Mouse (Mus musculus) C2C12 (cell line): ENCODE data around the gene 2310061I04Rik.

ENCODE experiments used
- CEBPB ChIP-seq: IDR thresholded peaks from one replicate; pipeline ENCODE4 v1.6.1; 2011; ENCODE audit warnings: low read depth, mild to moderate bottlenecking, control low read depth, moderate library complexity
- CTCF ChIP-seq: IDR thresholded peaks from one replicate; pipeline ENCODE4 v1.5.1; 2011; ENCODE audit not compliant: control insufficient read depth, insufficient read depth, insufficient read length
- MAX ChIP-seq: IDR thresholded peaks from one replicate; pipeline ENCODE4 v1.6.1; 2011; ENCODE audit warnings: mild to moderate bottlenecking, control low read depth
- MYOG ChIP-seq: IDR thresholded peaks from one replicate; pipeline ENCODE4 v1.6.1; 2011; ENCODE audit not compliant: control insufficient read depth, insufficient read length; ENCODE audit errors: extremely low read depth
- USF1 ChIP-seq: IDR thresholded peaks from one replicate; pipeline ENCODE4 v1.6.1; 2011; ENCODE audit warnings: low read depth, mild to moderate bottlenecking, control low read depth, moderate library complexity

GRCm38 (mm10) chr17:35927471-35927870 is 30.2 kb upstream of the 2310061I04Rik start:
- TF ChIP-seq CTCF, result no peak
- no peak for TF ChIP-seq CEBPB
- no peak for TF ChIP-seq USF1
- TF ChIP-seq MAX, result no peak
- TF ChIP-seq MYOG, result no peak
